Mouse (Mus musculus): ENCODE data around the gene Evx1. TPM values are rescaled to one million over a fixed set of nuclear protein-coding genes. Genes with fewer than 3 reads are reported as not detected.
"Not testable (repeated sequence)": the region's sequence is repeated elsewhere in the genome, so short reads cannot be mapped to it uniquely, and the experiment has no call there.

Gene Evx1
- total and polyA plus RNA-seq, 3 experiments: not detected

GRCm38 (mm10) chr6:52321826-52322315 lies 8.6 kb downstream of the Evx1 start:
- Histone ChIP-seq H3K79me2 (replicated peaks; ENCODE audit: control insufficient read depth, insufficient read depth, low read length) (no peaks in the 10 kb centered on the region), H3K27ac (no peak overlapping the region), H3K9ac (ENCODE audit: low read depth, low read length) (no peak overlapping the region), H3K4me1 (ENCODE audit: control insufficient read depth, insufficient read depth, low read length) (no peaks in the 10 kb centered on the region), H3K27me3 (ENCODE audit: control insufficient read depth, insufficient read depth, low read length) (peaks cover 25% of the 10 kb centered on the region), H3K4me3 (no peak overlapping the region), H3K36me3 (ENCODE audit: control insufficient read depth, insufficient read depth, low read length) (no peaks in the 10 kb centered on the region)
- no peak for DNase-seq
- intact Hi-C loops (cut with DNase I): loop anchor here (5.0 kb wide), 1 partner anchor 1140 kb away; no protein-coding TSS in a partner anchor
- WGBS: 6% methylated on average over 21 of the region's 21 CpGs
- TF ChIP-seq CTCF (IDR thresholded peaks at IDR 0.05): no peak
- TF ChIP-seq EP300 (IDR thresholded peaks at IDR 0.05; ENCODE audit: insufficient read depth, low read depth, low read length): no peak
- no peak for TF ChIP-seq POLR2A (IDR thresholded peaks at IDR 0.05; ENCODE audit: insufficient read depth, low read depth, low read length)

GRCm38 (mm10) chr6:52322721-52323215 lies 9.5 kb downstream of the Evx1 start:
- intact Hi-C loops (cut with DNase I): loop anchor here (5.0 kb wide), 1 partner anchor 1140 kb away; no protein-coding TSS in a partner anchor
- TF ChIP-seq CTCF (IDR thresholded peaks at IDR 0.05): no peak
- no peak for TF ChIP-seq EP300 (IDR thresholded peaks at IDR 0.05; ENCODE audit: insufficient read depth, low read depth, low read length)
- TF ChIP-seq POLR2A (IDR thresholded peaks at IDR 0.05; ENCODE audit: insufficient read depth, low read depth, low read length): no peak
- Histone ChIP-seq H3K79me2 (replicated peaks; ENCODE audit: control insufficient read depth, insufficient read depth, low read length) (no peaks in the 10 kb centered on the region), H3K36me3 (ENCODE audit: control insufficient read depth, insufficient read depth, low read length) (no peaks in the 10 kb centered on the region), H3K4me1 (ENCODE audit: control insufficient read depth, insufficient read depth, low read length) (no peaks in the 10 kb centered on the region), H3K27ac (no peak overlapping the region), H3K9ac (ENCODE audit: low read depth, low read length) (no peak overlapping the region), H3K27me3 (ENCODE audit: control insufficient read depth, insufficient read depth, low read length) (peaks cover 17% of the 10 kb centered on the region), H3K4me3 (no peak overlapping the region)
- no peak for DNase-seq
- 7% methylated on average over 16 of the region's 16 CpGs for WGBS

- Histone ChIP-seq H3K27ac (no peak overlapping the region), H3K4me3 (no peak overlapping the region), H3K27me3 (ENCODE audit: control insufficient read depth, insufficient read depth, low read length) (peaks cover 15% of the 10 kb centered on the region), H3K9ac (ENCODE audit: low read depth, low read length) (no peak overlapping the region), H3K36me3 (ENCODE audit: control insufficient read depth, insufficient read depth, low read length) (no peaks in the 10 kb centered on the region), H3K4me1 (ENCODE audit: control insufficient read depth, insufficient read depth, low read length) (no peaks in the 10 kb centered on the region), H3K79me2 (replicated peaks; ENCODE audit: control insufficient read depth, insufficient read depth, low read length) (no peaks in the 10 kb centered on the region)
- intact Hi-C loops (cut with DNase I): loop anchor here (5.0 kb wide), 1 partner anchor 1141 kb away; no protein-coding TSS in a partner anchor
- WGBS: 12% methylated on average over 10 of the region's 10 CpGs
- no peak for TF ChIP-seq CTCF (IDR thresholded peaks at IDR 0.05)
- TF ChIP-seq EP300 (IDR thresholded peaks at IDR 0.05; ENCODE audit: insufficient read depth, low read depth, low read length): no peak
- no peak for TF ChIP-seq POLR2A (IDR thresholded peaks at IDR 0.05; ENCODE audit: insufficient read depth, low read depth, low read length)
- no peak for DNase-seq
Observed at GRCm38 (mm10) chr6:52323292-52323691, 10.0 kb downstream of the Evx1 start.

- Histone ChIP-seq H3K27ac (no peak overlapping the region), H3K79me2 (replicated peaks; ENCODE audit: control insufficient read depth, insufficient read depth, low read length) (no peaks in the 10 kb centered on the region), H3K4me1 (ENCODE audit: control insufficient read depth, insufficient read depth, low read length) (no peaks in the 10 kb centered on the region), H3K9ac (ENCODE audit: low read depth, low read length) (no peak overlapping the region), H3K36me3 (ENCODE audit: control insufficient read depth, insufficient read depth, low read length) (no peaks in the 10 kb centered on the region), H3K27me3 (ENCODE audit: control insufficient read depth, insufficient read depth, low read length) (peaks cover 11% of the 10 kb centered on the region), H3K4me3 (no peak overlapping the region)
- WGBS: 60% methylated on average over 3 of the region's 3 CpGs
- TF ChIP-seq EP300 (IDR thresholded peaks at IDR 0.05; ENCODE audit: insufficient read depth, low read depth, low read length): no peak
- TF ChIP-seq POLR2A (IDR thresholded peaks at IDR 0.05; ENCODE audit: insufficient read depth, low read depth, low read length): no peak
- no peak for TF ChIP-seq CTCF (IDR thresholded peaks at IDR 0.05)
- intact Hi-C loops (cut with DNase I): loop anchor here (5.0 kb wide), 1 partner anchor 1142 kb away; no protein-coding TSS in a partner anchor
- no peak for DNase-seq
Observed at GRCm38 (mm10) chr6:52324061-52324460, 10.8 kb downstream of the Evx1 start.

- H3K36me3 ChIP-seq (ENCODE audit: control insufficient read depth, insufficient read depth, low read length); intact Hi-C loops (cut with DNase I); H3K27me3 ChIP-seq (ENCODE audit: control insufficient read depth, insufficient read depth, low read length); H3K4me3 ChIP-seq; DNase-seq; H3K9ac ChIP-seq (ENCODE audit: low read depth, low read length); H3K79me2 ChIP-seq (replicated peaks; ENCODE audit: control insufficient read depth, insufficient read depth, low read length); H3K4me1 ChIP-seq (ENCODE audit: control insufficient read depth, insufficient read depth, low read length); H3K27ac ChIP-seq: not testable (repeated sequence)
- 92% methylated on average over 16 of the region's 16 CpGs for WGBS
Observed at GRCm38 (mm10) chr6:52346816-52347215, 33.5 kb downstream of the Evx1 start.

- WGBS: 87% methylated on average over 2 of the region's 2 CpGs
- intact Hi-C loops (cut with DNase I): no loop called here
- no peak overlapping the region for H3K27ac ChIP-seq
- no peaks in the 10 kb centered on the region for H3K27me3 ChIP-seq (ENCODE audit: control insufficient read depth, insufficient read depth, low read length)
- no peak for TF ChIP-seq POLR2A (IDR thresholded peaks at IDR 0.05; ENCODE audit: insufficient read depth, low read depth, low read length)
- no peak for TF ChIP-seq CTCF (IDR thresholded peaks at IDR 0.05)
- TF ChIP-seq EP300 (IDR thresholded peaks at IDR 0.05; ENCODE audit: insufficient read depth, low read depth, low read length): no peak
- no peak for DNase-seq
- H3K36me3 ChIP-seq (ENCODE audit: control insufficient read depth, insufficient read depth, low read length): no peaks in the 10 kb centered on the region
- H3K9ac ChIP-seq (ENCODE audit: low read depth, low read length): no peak overlapping the region
- H3K4me1 ChIP-seq (ENCODE audit: control insufficient read depth, insufficient read depth, low read length): peaks cover 1% of the 10 kb centered on the region; the same call in 1 of the 2 replicates
- no peak overlapping the region for H3K4me3 ChIP-seq
- H3K79me2 ChIP-seq (replicated peaks; ENCODE audit: control insufficient read depth, insufficient read depth, low read length): no peaks in the 10 kb centered on the region
Observed at GRCm38 (mm10) chr6:52366021-52366420, 52.7 kb downstream of the Evx1 start.

Measured in heart, adult 2 months (tissue).